Mouse (Mus musculus) thymus, postnatal 25 days (tissue): ENCODE measurements around the gene Trim16.

ENCODE experiments used
- DNase-seq: peaks from one replicate; pipeline ENCODE4 v3.0.0; 2022

Gene Trim16

DNA sequence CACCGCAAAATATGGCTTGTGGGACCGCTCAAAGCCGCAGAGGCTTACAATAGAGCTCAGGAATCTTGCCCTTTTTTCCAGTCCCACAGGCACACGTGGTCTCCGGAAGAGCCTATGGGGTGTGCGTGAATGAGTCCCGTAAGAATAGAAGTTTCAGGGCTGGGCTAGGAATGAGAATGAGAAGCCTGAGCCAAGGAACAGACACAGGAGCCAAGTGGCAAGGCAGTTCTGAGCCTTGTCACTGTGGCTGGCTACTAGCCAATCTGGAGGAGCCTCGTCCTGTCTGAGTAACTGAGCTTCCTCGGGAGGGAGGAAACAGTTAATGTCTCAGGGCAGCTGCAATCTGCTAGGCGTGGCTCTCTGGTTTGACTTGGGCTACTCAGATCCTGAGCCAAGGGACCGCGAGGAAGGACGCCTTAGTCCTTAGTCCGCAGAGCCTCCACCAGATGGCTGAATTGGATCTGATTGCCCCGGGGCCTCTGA, at the start of gene Trim16:
TSS of gene Trim16 (plus strand) at position 173 of the 483 bp plus-strand sequence.
- DNase-seq, result peak; percentile 30

DNA sequence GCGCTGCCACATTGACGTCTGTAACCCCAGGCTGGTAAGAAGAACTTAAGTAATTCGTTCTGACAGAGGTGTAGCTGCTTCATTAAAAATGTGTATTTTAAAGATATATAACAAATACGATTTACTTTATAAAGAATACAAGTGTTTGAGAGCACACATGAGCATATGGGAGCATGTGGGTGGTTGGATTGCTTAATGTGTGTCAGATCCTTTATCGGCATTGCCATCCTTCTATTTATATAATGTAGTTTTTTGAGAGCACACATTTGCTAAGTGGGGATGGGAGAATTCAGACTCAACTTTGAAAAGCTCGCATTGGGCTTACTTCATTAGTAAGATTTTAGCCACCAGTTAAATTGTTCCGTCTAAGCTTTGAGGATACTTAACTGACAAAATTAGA, 43.5 kb upstream of the Trim16 start:
- DNase-seq, result no peak

DNA sequence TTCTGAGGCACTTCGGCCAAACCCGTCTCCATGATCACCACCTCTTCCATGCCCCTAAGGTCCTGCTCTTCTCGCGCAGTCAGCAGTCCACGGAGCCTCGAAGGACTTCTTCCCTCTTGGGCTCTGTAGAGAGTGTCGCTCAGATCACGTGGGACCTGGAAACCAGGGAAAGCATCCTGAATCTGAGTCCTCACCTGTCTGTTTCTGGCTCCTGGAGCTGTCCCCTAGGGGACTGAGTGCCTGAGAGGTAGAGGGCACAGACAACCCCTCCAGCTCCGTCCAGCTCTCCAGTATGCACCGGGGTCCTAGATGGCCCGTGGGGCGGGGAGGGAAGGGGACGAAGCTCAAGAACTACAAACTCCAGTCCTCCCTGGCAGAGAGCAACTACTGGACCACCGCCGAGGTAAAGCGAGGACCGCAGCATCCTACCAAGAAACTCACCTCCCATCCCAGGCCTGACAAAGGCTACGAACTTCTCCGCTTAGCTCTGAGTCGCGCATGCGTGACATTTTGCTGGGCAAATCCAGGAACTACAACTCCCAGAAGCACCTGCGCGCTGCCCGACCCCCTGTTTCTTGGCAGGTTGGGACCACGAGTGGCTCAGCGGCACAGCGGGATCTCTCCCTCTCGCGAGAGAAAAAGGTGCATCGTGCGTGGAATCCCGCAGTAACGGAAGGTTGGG, 31.0 kb upstream of the Trim16 start, which contains the start of gene Zfp286:
TSS of gene Zfp286 (minus strand) at position 528 of the 682 bp plus-strand sequence.
- DNase-seq, result peak; percentile 92

GRCm38 (mm10) chr11:62789617-62789936, 30.5 kb upstream of the Trim16 start:
- DNase-seq, result no peak

GRCm38 (mm10) chr11:62804119-62804518, 15.9 kb upstream of the Trim16 start:
- no peak for DNase-seq

- no peak for DNase-seq
Measured at GRCm38 (mm10) chr11:62807965-62808364, 12.1 kb upstream of the Trim16 start.

- no peak for DNase-seq
Measured at GRCm38 (mm10) chr11:62809201-62809600, 10.8 kb upstream of the Trim16 start.

- no peak for DNase-seq
Measured at GRCm38 (mm10) chr11:62812268-62812667, 7.8 kb upstream of the Trim16 start.

GRCm38 (mm10) chr11:62813497-62813896, 6.5 kb upstream of the Trim16 start:
- DNase-seq, result no peak

- no peak for DNase-seq
Measured at GRCm38 (mm10) chr11:62813970-62814624, 5.9 kb upstream of the Trim16 start.

DNA sequence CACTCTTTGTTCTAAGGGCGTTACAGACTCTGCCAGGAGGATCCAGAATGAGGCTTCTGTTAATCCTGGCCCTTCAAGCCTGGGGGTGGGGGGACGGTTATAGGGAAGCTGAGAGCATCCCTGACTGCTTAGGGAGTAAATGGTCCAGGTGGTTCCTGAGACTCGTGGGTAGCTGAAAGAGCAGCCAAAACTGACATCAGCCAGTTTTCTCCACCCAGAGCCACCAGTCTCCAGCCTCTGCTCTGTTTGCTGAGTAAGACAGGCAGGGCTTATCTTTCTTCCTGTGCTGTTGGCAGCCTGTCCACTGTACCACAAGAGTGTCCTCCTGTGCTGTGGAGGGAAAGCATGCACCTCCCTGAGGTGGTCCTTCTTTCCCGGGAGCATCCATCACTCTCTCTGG, 5.4 kb upstream of the Trim16 start:
- no peak for DNase-seq

DNA sequence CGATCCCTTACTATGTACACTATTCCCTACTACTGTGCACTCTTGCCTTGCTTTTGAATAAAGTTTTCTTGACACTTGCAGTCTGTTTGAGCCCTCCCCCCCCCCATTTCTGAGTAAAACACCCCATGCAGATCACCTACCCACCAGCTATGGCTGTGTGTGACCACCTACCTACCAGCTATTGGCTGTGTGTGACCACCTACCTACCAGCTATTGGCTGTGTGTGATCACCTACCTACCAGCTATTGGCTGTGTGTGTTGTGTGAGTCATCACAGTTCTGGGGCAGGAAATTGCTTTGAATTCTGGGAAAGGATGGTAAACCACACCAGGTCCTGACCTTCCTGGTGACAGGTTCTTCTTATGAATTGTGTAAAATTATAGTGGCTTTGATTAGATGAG, 4.6 kb upstream of the Trim16 start:
- no peak for DNase-seq

GRCm38 (mm10) chr11:62816591-62816990, 3.4 kb upstream of the Trim16 start:
- no peak for DNase-seq

- no peak for DNase-seq
Measured at GRCm38 (mm10) chr11:62819059-62819686, 858 bp upstream of the Trim16 start.

DNA sequence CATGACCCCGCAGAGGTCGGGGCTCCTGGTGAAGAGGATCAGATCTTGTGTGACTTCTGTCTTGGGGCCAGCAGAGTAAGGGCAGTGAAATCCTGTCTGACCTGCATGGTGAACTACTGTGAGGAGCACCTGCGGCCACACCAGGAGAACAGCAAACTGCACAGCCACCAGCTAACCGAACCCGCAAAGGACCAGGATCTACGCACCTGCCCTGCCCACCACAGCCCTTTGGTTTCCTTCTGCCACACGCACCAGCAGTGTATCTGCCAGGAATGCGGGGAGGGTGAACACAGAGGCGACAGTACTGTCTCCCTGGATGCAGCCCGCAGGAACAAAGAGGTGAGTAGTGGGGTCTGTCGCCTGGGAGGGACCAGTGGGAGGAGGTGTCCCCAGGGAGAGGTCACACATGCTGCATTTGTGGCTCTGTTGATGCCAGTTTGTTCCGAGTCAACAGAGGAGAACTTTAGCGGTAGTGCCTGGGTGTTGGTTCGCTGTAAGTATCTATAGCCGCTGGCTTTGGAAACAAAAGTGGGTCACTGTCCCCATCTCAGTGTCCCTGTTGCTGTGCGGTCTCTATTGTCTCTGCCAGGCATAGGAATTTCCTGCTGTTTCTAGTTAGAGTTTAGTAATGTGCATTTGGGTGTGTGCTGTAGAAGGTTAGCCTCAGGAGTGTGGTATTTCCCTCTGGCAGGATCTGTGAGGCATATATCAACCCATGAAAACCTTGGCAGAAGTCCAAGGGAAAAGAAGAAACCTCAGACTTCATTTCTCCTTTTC, 818 bp downstream of the Trim16 start:
- peak; percentile 6 for DNase-seq

DNA sequence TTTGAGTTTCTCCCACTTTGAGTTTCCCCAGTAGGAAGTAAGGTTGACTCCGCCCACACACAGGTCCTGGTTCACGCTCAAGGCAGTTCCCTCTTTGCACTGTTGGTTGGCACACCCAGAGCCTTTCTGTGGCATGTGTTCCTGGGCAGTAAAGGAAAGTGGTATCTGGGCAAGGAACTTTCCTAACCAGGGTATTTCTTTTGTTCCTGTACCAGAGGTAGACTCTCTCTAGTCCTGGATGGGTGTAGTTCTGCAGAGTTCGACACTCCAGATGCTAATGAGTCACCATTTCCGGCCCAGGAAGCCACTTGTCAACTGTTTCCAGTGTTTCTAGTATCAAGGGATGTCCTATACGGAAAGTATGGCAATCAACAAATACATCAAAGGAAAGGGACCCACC, 1.9 kb downstream of the Trim16 start:
- DNase-seq, result no peak

DNA sequence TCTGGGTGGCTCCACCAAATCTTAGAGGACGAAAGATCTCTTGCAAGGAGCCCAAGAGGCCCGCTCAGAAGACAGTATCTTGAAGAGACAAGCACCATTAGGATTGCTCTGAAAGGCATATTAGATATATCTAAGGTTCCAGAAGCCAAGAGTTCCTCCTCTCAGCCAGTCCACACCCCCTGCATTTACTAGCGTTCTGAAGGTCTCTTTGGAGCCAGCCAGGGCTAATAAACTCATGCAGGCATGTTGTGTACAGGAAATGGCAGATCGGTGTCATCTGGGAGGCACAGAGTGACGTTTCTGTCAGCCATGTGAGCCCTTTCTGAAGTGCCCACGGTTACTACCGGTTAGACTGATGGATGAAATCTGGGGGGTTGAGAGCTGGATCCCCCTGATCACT, 4.2 kb downstream of the Trim16 start:
- no peak for DNase-seq

DNA sequence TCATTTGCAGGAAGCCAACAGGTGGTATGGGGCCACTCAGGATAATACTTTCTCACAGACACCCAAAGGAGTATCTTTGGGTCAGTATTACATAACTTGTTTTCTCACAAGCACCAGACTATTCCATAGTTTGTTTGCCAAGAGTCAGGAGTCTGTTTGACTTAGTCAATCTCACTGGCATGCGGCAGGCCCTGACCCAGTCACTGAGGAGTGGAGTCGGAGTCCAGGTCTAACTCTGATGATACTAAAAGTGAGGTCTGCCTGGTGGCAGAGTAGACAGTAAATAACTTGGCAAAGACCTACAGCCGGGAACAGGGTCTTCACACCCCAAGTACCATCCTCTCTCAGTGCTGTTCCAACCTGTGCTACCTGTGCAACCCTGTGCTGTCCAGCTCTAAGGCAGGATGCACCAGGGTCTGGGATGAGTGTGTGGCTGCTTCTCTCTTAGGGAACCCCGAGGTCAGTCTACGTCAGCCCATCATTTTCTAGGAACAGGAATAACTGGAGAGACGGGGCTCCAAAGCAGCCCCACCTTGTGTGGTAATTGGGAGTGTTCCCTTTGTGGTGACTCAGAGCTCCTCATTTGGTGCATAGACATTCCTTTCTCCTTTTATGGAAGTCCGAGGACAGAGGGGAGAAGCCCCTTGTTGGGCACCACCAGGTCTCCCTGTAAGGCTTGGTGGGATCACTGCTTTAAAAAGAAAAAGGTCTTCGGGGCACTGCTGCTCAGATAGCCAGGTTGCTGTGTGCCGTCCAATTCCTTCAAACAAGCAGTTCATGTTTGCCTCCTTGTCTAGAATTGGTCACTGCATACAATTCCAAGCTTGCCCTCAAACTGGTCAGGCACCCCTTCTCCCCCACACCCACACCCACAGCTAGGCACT, 5.4 kb downstream of the Trim16 start:
- no peak for DNase-seq

DNA sequence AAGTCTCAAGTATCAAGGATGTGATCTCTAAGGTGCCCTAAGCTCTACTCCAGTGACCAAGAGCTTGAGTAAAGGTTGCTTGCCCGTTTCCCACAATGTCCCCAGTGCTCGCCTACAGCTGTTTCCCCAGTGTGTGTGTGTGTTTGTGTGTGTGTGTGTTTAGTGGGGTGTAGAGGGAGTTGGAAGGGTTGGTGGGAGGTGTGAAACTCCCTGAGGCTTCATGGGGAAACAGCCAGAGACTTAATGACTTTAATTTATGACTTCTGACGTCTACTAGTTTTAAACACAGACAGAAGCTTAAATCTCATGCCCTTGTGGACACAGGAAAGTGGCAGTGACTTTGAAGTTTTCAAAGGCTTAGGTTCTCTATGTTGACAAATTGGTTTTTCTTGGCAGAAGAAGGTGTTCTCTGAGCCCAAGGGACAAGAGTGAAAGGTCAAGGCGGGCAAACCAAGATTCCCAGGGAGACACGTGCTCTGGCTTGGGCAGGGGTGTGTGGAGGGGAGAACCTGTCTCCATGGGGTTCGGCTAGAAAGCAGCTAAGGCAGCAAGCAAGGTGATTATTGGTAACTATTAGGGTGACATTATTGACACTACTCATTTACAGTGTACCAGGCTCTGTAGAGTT, 6.2 kb downstream of the Trim16 start:
- DNase-seq, result no peak

DNA sequence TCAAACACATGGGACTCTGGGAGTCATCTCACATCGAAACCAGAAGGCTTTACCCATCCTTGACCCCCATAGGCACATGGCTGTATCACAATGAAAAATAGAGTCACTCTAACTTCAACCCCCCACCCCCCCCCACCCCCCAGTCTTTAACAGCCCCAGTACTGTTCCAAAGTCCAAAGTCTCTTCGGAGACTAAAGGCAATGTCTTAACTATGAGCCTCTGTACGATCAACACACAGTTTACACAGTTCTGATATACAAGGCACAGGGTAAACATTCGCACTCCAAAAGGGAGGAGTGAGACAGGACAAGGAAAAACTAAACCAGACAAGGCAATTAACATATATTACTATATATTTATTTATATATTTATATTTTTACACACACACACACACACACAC, 7.1 kb downstream of the Trim16 start:
- DNase-seq, result no peak

- DNase-seq, result no peak
Measured at GRCm38 (mm10) chr11:62827911-62828310, 7.9 kb downstream of the Trim16 start.

- DNase-seq, result no peak
Measured at GRCm38 (mm10) chr11:62830387-62830786, 10.4 kb downstream of the Trim16 start.
